Mouse (Mus musculus): Measurements from ENCODE around the gene Ppfia4. TPM values are rescaled to one million over a fixed set of nuclear protein-coding genes. Genes with fewer than 3 reads are reported as not detected.

Ppfia4 gene
- polyA plus RNA-seq, 1 experiment = 35.8 TPM

Other genes starting within 250 kb of the Ppfia4 start
- gene Chit1, start 221.7 kb downstream of the Ppfia4 start, polyA plus RNA-seq (2012; fragmentation: generic; extraction: Trizol) = 0.08 TPM
- 32.9 TPM for gene Chil1, start 150.8 kb downstream of the Ppfia4 start, polyA plus RNA-seq (2012; fragmentation: generic; extraction: Trizol)
- gene Mybph, start 139.5 kb downstream of the Ppfia4 start, polyA plus RNA-seq (2012; fragmentation: generic; extraction: Trizol) = 1,516 TPM
- 4.5 TPM for gene Adora1, start 97.5 kb downstream of the Ppfia4 start, polyA plus RNA-seq (2012; fragmentation: generic; extraction: Trizol)
- 1,426 TPM for gene Myog, start 42.9 kb downstream of the Ppfia4 start, polyA plus RNA-seq (2012; fragmentation: generic; extraction: Trizol)
- 67.3 TPM for gene Tmem183a, start 29.1 kb upstream of the Ppfia4 start, polyA plus RNA-seq (2012; fragmentation: generic; extraction: Trizol)
- gene 4933406M09Rik, start 53.0 kb upstream of the Ppfia4 start, polyA plus RNA-seq (2012; fragmentation: generic; extraction: Trizol) = not detected
- 452 TPM for gene Cyb5r1, start 72.6 kb upstream of the Ppfia4 start, polyA plus RNA-seq (2012; fragmentation: generic; extraction: Trizol)
- gene Adipor1, start 82.5 kb upstream of the Ppfia4 start, polyA plus RNA-seq (2012; fragmentation: generic; extraction: Trizol) = 87.9 TPM
- 11.3 TPM for gene Klhl12, start 122.6 kb upstream of the Ppfia4 start, polyA plus RNA-seq (2012; fragmentation: generic; extraction: Trizol)
- 13.4 TPM for gene Rabif, start 161.7 kb upstream of the Ppfia4 start, polyA plus RNA-seq (2012; fragmentation: generic; extraction: Trizol)
- not detected for gene Mgat4e, start 216.8 kb upstream of the Ppfia4 start, polyA plus RNA-seq (2012; fragmentation: generic; extraction: Trizol)
- 11.2 TPM for gene Kdm5b, start 227.2 kb upstream of the Ppfia4 start, polyA plus RNA-seq (2012; fragmentation: generic; extraction: Trizol)